Mouse (Mus musculus) liver, postnatal 0 days (tissue): Measurements from ENCODE around the gene Wfs1. TPM values are rescaled to one million over a fixed set of nuclear protein-coding genes. Genes with fewer than 3 reads are reported as not detected.
A peak's percentile ranks its signal among the peaks of the same experiment; 100 is the strongest.
"Not testable (repeated sequence)": the region's sequence is repeated elsewhere in the genome, so short reads cannot be mapped to it uniquely, and the experiment has no call there.

Source experiments
- ATAC-seq: fragments of 200-750 bp; cut with Nextera tagmentation; 2 replicates; pipeline ENCODE4 v1.8.0; 2017; ENCODE audit warnings: mild to moderate bottlenecking, moderate library complexity
- DNase-seq: peaks from one replicate; pipeline ENCODE4 v3.0.0-alpha.2; 2016
- H3K27ac ChIP-seq: fragments of 300-500 bp; sonication (generic); 2 replicates; pipeline ENCODE4 v1.5.1; 2014; ENCODE audit warnings: antibody characterized with exemption, moderate library complexity, mild to moderate bottlenecking, low read depth
- H3K27me3 ChIP-seq: fragments of 300-500 bp; sonication (generic); 2 replicates; pipeline ENCODE4 v1.6.1; 2014; ENCODE audit warnings: low read length, control low read depth, mixed read lengths; ENCODE audit not compliant: insufficient read depth
- H3K36me3 ChIP-seq: fragments of 300-500 bp; sonication (generic); replicated peaks from 2 replicates; pipeline ENCODE4 v1.6.1; 2014; ENCODE audit warnings: mild to moderate bottlenecking, control low read depth, low read length, moderate library complexity, mixed read lengths; ENCODE audit not compliant: insufficient read depth
- H3K4me1 ChIP-seq: fragments of 300-500 bp; sonication (generic); 2 replicates; pipeline ENCODE4 v1.6.1; 2014; ENCODE audit warnings: antibody characterized with exemption, mild to moderate bottlenecking, control low read depth; ENCODE audit not compliant: insufficient read depth
- H3K4me2 ChIP-seq: fragments of 300-500 bp; sonication (generic); 2 replicates; pipeline ENCODE4 v1.6.1; 2014; ENCODE audit warnings: low read depth, mild to moderate bottlenecking, low read length, moderate library complexity, mixed read lengths
- H3K4me3 ChIP-seq: fragments of 300-500 bp; sonication (generic); 2 replicates; pipeline ENCODE4 v1.5.1; 2014; ENCODE audit warnings: low read depth, low read length
- H3K9ac ChIP-seq: fragments of 300-500 bp; sonication (generic); replicated peaks from 2 replicates; pipeline ENCODE4 v1.6.1; 2014; ENCODE audit warnings: mild to moderate bottlenecking, moderate library complexity
- H3K9me3 ChIP-seq: fragments of 300-500 bp; sonication (generic); 2 replicates; pipeline ENCODE4 v1.6.1; 2016; ENCODE audit warnings: mild to moderate bottlenecking, control low read depth, low read length, mixed read lengths
- CTCF ChIP-seq: sonication (generic); IDR thresholded peaks from 2 replicates; pipeline ENCODE4 v1.5.1; 2016; ENCODE audit warnings: antibody characterized with exemption, low read depth
- EP300 ChIP-seq: IDR thresholded peaks from 2 replicates; pipeline ENCODE4 v1.6.1; 2016; ENCODE audit warnings: antibody characterized with exemption, low read depth, mild to moderate bottlenecking
- WGBS: fragments of 180-500 bp; shearing (Covaris S2); extraction: QIAGEN DNeasy Blood & Tissue Kit; methylation state at CpG from one replicate; pipeline ENCODE4 v1.1.7; 2014; ENCODE audit not compliant: insufficient replicate concordance; 5-methylcytosine and 5-hydroxymethylcytosine counted together
- polyA plus RNA-seq: library from polyadenylated mRNA; unstranded; fragments of >200 nt; fragmentation: Nextera tagmentation; extraction: Ambion mirVana; gene quantifications from 2 replicates; pipeline ENCODE4 v1.2.1, GENCODE M21; 2015

The Wfs1 gene
- polyA plus RNA-seq, 1 experiment from 2014 or later: 1.9 TPM

DNA sequence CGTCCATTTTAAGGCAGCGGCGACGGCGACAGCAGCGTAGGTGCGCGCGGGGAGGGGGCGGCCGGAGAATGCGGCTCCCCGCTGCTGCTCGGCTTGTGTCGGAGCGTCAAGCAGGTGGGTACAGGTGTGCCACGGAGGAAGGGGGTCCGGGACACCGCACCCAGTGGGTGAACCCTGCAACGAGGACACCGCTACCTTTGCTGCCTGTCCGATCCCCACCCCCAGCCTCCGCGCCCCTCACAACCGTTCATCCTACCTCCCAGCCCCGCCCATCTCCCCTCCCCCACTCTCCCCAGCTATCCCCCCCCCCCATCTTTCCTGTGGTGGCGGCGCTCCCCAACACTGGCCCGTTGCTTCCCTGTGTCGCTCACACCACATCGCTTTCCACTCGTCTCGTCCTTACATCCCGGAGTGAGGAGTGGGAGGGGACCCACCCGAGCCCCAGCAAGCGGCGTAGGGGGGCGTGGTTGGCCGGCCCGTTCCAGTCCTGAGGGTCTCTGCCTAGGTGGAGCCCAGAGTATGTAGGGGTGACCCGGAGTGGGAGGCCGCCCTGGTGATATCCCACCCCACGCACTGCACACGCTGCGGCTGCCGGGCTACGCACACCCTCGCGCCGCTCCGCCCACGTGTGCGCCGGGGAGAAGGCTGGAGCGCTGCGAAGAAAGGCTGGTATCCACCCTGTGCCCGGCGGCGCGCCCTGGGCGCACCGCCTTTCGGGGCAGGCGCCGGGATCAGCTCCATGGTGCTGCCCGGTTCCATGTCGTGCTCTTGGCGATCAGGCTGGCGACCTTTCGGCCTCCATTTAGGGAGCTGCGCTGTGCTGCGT, 39.7 kb upstream of the Wfs1 start:
- ATAC-seq (no peak), DNase-seq (no peak)
- Histone ChIP-seq H3K27me3 (peaks cover 56% of the 10 kb centered on the region), H3K4me2 (peak overlapping the region; percentile 84), H3K4me3 (peak overlapping the region; percentile 55), H3K9ac (no peak overlapping the region), H3K27ac (no peak overlapping the region), H3K4me1 (peaks cover 13% of the 10 kb centered on the region; the same call in 1 of the 2 replicates), H3K9me3 (no peaks in the 10 kb centered on the region), H3K36me3 (no peaks in the 10 kb centered on the region)
- no peak for TF ChIP-seq CTCF
- TF ChIP-seq EP300: no peak
- WGBS: under 1% methylated on average over 69 of the region's 72 CpGs

- TF ChIP-seq CTCF (no peak), EP300 (no peak)
- WGBS: 1% methylated on average over 37 of the region's 37 CpGs
- Histone ChIP-seq H3K27me3 (peaks cover 56% of the 10 kb centered on the region), H3K4me1 (peaks cover 13% of the 10 kb centered on the region; the same call in 1 of the 2 replicates), H3K36me3 (no peaks in the 10 kb centered on the region), H3K9me3 (no peaks in the 10 kb centered on the region), H3K27ac (no peak overlapping the region), H3K4me2 (peak overlapping the region; percentile 84), H3K4me3 (peak overlapping the region; percentile 55), H3K9ac (no peak overlapping the region)
- DNase-seq (peak; percentile 60), ATAC-seq (no peak)
Measured at GRCm38 (mm10) chr5:37028104-37028485, 39.1 kb upstream of the Wfs1 start.

DNA sequence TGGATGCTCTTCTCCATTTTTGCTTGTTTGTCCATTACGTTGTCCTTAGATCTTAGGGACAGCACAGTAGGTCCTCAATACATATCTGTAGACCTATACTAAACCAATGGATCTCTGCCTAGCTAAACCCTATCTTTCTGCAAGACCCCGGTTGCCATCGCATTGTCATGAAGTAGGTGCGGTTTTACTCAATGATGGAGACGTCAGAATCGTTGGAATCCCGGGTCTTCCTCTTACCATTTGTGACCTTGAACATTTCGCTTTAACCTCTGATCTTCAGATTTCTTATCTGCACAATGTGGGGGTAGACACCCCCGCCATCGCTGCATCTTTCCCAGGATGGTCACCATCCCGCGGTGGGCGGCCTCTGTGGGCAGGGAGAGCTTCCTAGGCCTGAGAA, 38.7 kb upstream of the Wfs1 start:
- WGBS: 18% methylated on average over 13 of the region's 13 CpGs
- DNase-seq: no peak

GRCm38 (mm10) chr5:37017222-37017621, 28.2 kb upstream of the Wfs1 start:
- WGBS: 40% methylated on average over 3 of the region's 3 CpGs
- Histone ChIP-seq H3K27me3 (0 out of 2 replicates have a peak, but pooled peaks cover 3% of the 10 kb centered on the region), H3K9ac (no peak overlapping the region), H3K9me3 (no peaks in the 10 kb centered on the region), H3K36me3 (no peaks in the 10 kb centered on the region), H3K4me1 (no peaks in the 10 kb centered on the region), H3K4me3 (no peak overlapping the region), H3K27ac (no peak overlapping the region), H3K4me2 (no peak overlapping the region)
- DNase-seq (no peak), ATAC-seq (no peak)
- TF ChIP-seq EP300 (no peak), CTCF (no peak)

More for the DNA sequence above, 38.7 kb upstream of the Wfs1 start:
- ATAC-seq: no peak
- H3K4me1 ChIP-seq: peaks cover 13% of the 10 kb centered on the region; the same call in 1 of the 2 replicates
- no peaks in the 10 kb centered on the region for H3K9me3 ChIP-seq
- no peak for TF ChIP-seq CTCF
- TF ChIP-seq EP300: no peak
- H3K27me3 ChIP-seq: peaks cover 56% of the 10 kb centered on the region
- H3K9ac ChIP-seq: no peak overlapping the region
- H3K27ac ChIP-seq: no peak overlapping the region
- peak overlapping the region; percentile 84 for H3K4me2 ChIP-seq
- no peaks in the 10 kb centered on the region for H3K36me3 ChIP-seq
- peak overlapping the region; percentile 55 for H3K4me3 ChIP-seq

DNA sequence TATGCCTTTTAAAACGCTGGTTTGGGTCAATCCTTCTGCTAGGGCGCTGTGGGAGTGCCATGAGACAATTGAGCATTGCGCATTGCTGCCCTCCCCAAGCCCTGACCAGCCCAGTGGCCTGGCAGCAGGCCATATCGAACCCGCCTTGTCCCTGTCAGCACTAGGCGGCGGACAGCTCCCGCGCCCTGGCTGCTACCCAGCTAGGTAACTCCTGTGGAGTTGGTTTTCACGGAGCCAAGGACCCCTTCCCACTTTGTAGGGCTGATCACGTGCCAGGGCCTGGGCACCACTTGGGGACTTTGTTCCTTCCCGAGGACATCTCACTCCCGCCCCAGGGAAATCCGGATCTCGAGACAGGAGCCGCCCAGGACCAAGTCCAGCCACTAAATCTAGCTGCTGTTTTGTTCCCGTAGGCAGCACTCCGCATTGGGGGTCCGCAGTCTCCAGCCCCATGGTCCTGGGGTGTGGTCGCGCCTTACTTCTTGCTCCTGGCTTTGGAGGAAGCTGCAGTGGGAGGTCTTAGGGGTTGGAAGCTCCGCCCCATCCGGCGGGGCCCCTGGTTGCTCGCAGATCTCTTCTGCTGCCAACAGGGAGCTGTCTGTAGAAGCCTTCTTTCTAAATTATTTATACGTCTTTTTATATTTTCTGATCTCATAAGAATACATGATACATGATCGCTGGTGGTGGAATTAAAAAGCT, 26.8 kb upstream of the Wfs1 start:
- Histone ChIP-seq H3K27ac (no peak overlapping the region), H3K9me3 (no peaks in the 10 kb centered on the region), H3K4me3 (no peak overlapping the region), H3K27me3 (0 out of 2 replicates have a peak, but pooled peaks cover 3% of the 10 kb centered on the region), H3K36me3 (no peaks in the 10 kb centered on the region), H3K9ac (no peak overlapping the region), H3K4me1 (no peaks in the 10 kb centered on the region), H3K4me2 (no peak overlapping the region)
- 7% methylated on average over 27 of the region's 27 CpGs for WGBS
- ATAC-seq (no peak), DNase-seq (peak; percentile 48)
- TF ChIP-seq EP300 (no peak), CTCF (no peak)

DNA sequence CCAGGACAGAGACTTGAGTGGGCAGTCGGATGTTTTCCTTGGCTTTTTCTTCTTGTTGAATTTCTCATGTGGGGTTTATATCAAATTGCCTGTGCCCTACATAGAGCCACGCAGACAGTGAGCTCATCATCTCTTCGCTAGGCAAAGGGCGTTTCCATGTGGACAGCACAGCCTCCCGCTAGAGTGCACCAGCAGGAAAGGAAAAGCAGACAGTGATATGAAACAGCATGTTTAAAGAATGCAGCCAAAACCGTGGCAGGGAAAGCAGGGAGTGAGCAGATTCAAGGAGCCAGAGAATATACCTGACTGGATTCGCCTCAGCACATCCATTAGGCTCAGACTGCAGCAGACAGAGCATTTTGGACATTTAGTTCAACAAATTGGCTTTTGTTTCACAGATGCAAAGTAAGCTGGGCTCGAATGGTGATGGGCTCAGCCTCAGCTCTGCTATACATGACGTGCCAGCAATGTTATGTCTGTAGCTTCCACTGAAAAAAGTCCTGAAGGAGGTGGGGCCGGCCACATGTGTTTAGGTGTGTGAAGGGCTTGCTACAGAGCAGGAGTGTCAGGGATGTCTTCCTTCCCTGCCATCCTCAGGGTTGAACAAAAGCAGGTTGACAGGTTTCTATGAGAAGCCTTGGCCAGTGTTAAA, 21.8 kb upstream of the Wfs1 start:
- TF ChIP-seq EP300: no peak
- no peak for TF ChIP-seq CTCF
- no peak overlapping the region for H3K9ac ChIP-seq
- H3K9me3 ChIP-seq: peaks cover 3% of the 10 kb centered on the region; the same call in 1 of the 2 replicates
- DNase-seq (no peak), ATAC-seq (no peak)
- H3K27ac ChIP-seq: no peak overlapping the region
- 0 out of 2 replicates have a peak, but pooled peaks cover under 1% of the 10 kb centered on the region for H3K27me3 ChIP-seq
- H3K36me3 ChIP-seq: no peaks in the 10 kb centered on the region
- WGBS: 61% methylated on average over 10 of the region's 10 CpGs
- H3K4me1 ChIP-seq: no peaks in the 10 kb centered on the region
- H3K4me3 ChIP-seq: no peak overlapping the region
- no peak overlapping the region for H3K4me2 ChIP-seq

GRCm38 (mm10) chr5:37009761-37010160, 20.8 kb upstream of the Wfs1 start:
- DNase-seq, H3K36me3 ChIP-seq, ATAC-seq, H3K4me1 ChIP-seq, H3K27ac ChIP-seq, H3K9me3 ChIP-seq, H3K9ac ChIP-seq, H3K27me3 ChIP-seq, H3K4me2 ChIP-seq, H3K4me3 ChIP-seq: not testable (repeated sequence)
- WGBS: 24% methylated on average over 13 of the region's 13 CpGs
